Mouse (Mus musculus): Measurements from ENCODE around the gene Hspa12b.

DNA sequence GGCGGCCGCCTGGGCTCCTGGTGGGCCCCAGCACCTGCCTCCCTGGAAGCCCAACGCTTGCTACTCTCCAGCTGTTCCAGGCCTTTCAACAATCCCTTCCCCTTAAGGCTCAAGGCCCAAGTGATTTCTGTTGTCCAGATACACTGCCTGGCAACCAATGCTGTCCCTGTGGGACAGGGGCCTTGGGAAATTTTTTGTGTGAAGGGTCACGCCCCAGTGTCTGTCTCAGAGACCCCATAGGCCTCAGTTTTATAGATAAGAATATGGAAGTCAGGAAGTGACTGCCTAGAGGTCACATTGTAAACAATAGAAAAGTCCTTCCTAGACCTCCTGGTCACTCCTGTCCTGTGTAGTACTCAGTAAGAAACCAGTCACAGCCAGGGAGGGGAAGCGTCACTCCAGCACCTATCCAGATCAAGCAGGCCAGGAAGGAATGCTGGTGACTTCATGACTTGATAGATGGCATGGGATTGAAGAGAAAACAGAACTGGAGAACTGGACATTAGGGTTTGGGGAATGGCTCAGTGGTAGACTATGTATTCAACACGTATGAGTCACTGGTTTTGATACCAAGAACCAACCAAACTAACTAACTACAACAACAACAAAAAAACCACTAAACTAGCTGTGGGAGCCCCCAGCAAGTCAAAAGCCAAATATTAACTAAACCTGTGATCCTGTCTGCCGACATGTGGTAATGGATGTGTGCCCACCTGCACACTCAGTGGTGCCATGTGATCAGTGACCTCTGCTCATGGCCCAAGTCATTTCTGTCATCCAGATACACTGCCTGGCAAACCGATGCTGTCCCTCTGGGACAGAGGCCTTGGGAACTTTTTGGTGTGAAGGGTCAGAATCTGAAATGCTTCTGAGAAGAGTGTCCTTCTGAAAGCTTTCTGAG lies 21.5 kb downstream of the Hspa12b start:
- TF ChIP-seq SMC3 (IDR thresholded peaks at IDR 0.05; ENCODE audit: low read depth, low read length) = no peak
- TF ChIP-seq CTCF (conservative IDR thresholded peaks at IDR 0.05 in 1 of 2, IDR thresholded peaks at IDR 0.05 in 1 of 2; ENCODE audit: low read depth in 2 of 2, low read length in 2 of 2) = no peak
- TF ChIP-seq POLR2A (IDR thresholded peaks at IDR 0.05; ENCODE audit: low read depth, low read length) = no peak
- no peak for TF ChIP-seq RAD21 (IDR thresholded peaks at IDR 0.05; ENCODE audit: low read depth, low read length)
- no peak for TF ChIP-seq USF1 (IDR thresholded peaks at IDR 0.05; ENCODE audit: low read depth, low read length)
- TF ChIP-seq KAT2A (IDR thresholded peaks at IDR 0.05; ENCODE audit: insufficient replicate concordance, low read length) = no peak
- no peak for TF ChIP-seq ELF1 (IDR thresholded peaks at IDR 0.05; ENCODE audit: low read depth, low read length)
- TF ChIP-seq UBTF (IDR thresholded peaks at IDR 0.05; ENCODE audit: low read depth, low read length) = no peak
- no peak for TF ChIP-seq MAZ (IDR thresholded peaks at IDR 0.05; ENCODE audit: low read depth, low read length)
- TF ChIP-seq GABPA (IDR thresholded peaks at IDR 0.05; ENCODE audit: insufficient replicate concordance, low read depth, low read length) = no peak
- TF ChIP-seq POLR2AphosphoS2 (IDR thresholded peaks at IDR 0.05; ENCODE audit: low read depth, low read length) = no peak
- TF ChIP-seq MAFK (IDR thresholded peaks at IDR 0.05; ENCODE audit: insufficient replicate concordance, low read length) = no peak
